Mouse (Mus musculus) lung, postnatal 25 days (tissue): ENCODE results near the gene Ccrl2.

Experiments used
- DNase-seq: peaks from one replicate; pipeline ENCODE4 v3.0.0; 2022; ENCODE audit warnings: low spot score

Gene Ccrl2

DNA sequence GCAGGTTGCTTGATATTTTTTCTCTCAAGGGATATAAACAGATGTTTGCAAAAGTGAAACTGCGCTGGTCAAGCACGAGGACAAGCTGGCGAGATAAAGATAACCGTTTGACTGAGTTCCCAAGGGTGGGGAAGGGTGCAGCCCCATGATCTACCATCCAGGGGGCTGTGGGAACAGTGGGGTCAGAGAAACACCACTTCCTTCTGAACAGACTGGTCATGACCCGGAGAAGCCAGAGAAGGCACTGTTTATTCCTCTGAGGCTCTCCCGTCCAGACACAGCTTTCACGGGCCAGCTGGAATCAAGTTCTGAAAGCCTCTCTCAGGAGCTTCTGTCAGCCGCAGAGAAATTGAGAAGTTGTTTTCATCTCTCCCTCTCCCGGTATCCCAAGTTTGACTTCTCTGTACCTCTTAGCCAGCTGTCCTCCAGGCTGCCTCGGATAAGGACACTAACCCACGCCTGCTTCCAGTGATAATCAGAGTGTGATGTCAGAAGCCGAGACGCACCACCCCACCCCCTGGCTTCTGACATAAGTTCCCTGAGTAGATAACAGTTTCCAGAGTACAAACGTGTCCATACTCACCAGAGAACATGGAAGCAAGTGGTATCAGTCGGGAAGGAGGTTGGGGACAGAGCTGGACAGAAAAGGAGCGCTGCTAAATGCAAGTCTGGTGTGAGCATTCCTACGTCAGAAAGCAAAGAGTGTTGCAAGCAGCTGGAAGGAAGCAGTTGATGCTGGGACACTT lies at the start of gene Ccrl2:
Ccrl2 (minus strand) TSS at position 722 of the 746 bp plus-strand sequence.
- peak; percentile 71 for DNase-seq

DNA sequence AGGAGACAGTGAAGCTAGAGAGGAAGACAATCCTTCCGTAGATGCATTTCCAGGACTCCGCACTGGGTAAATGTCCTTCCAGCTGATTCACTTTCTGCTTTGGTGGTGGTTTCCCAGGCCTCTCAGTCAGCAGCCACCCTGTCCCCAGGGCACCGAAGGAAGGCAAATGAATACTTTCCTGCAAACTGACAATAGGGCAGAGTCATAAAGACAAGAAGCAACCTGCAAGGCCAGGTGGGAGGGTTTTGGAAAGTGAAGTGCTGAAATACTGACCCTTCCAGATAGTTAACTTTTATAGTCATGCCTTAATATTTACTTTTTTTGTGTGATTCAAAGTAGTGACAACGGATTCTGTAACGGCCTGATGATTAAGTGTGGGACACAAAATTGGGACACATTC lies 46.6 kb upstream of the Ccrl2 start:
- DNase-seq = no peak

DNA sequence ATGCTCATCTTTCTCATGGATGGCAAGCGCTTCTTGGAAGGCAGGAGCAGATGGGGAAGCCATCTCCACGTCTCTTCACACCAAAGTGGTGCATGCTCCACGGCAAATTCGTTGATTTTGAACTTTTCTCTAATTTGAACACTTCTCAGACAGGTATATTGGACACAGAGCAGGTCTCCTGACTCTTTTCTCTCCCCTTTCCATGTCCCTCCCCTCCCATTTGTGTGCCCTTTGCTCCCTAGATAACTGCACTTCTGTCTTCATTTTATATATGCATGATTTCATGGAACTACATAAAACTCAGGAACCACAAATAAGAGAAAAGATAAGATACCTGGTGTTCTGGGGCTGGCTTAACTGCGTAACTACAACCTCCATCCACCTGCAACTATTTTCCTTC lies 46.0 kb upstream of the Ccrl2 start:
- no peak for DNase-seq

DNA sequence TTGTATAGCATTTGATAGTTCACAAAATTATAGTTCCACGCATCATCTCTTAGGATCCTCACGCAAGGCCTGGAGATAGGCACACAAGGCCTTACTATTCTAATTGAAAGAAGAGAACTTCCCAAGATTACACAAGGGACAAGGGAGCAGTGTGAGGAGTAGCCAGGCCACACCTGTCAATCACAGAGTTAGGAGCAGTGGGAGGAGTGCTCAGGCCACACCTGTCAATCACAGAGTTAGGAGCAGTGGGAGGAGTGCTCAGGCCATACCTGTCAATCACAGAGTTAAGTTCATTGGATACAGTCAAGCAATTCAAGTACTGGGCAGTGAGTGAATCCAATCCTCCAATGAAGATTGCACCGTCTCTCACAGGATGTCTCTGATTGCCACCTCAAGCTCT lies 43.1 kb upstream of the Ccrl2 start:
- no peak for DNase-seq

DNA sequence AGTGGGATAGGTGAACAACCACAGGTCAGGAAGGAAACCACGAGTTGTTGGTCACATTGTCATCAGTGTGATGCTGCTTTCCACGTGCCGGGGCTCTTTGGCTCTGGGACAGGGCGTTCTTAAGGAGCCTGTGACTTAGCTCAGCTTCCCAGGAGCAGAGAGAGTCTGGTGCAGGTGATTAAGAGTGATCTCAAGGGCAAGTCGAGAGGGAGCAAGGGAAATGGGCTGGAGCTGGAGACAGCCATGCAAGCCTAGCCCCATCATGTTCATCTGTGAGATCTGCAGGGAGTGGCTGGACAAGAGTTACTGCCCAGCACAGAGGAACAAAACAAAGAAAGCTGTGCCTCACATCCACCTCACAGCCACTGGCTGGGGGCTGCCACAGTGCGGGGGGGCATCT lies 40.2 kb upstream of the Ccrl2 start:
- DNase-seq = no peak

DNA sequence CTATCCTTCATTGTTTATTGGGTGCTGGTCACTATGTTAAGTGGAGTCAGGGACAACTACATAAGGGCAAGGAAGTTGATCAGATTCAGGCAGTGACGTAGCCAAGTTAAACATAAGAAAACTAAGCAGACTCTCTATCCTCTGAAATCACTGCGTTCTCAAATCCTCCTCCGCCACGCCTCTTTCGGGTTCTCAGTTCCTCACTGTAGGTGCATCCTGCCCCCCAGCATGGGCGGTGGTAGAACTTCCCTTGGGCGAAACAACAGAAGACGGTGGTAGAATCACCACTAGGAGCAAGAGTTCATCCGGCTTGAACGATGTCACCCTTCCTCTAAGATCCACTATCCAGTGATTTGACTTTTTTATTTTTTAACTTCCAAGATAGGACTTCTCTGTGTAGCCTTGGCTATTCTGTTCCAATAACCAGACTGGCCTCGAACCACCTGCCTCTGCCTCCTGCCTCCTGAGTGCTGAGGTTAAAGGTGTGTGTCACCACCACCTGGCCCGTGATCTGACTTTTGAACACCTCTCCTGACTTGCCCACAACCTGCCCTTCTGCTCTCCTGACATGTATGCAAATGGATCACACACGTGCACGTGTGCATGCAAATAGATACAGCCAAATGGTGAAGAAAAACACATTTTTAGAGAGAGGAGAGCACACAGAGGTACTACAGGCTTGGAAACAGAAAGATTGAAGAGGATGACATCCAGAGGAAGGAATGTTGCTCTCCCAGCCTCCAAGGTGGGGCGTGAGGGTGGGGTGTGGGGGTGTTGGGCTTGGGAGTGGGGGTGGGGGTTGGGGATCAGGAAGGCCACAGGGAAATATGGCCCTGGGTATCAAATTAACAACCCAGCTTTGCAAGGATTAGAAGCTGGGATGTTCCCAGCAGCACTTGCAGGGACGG lies 39.4 kb upstream of the Ccrl2 start:
- no peak for DNase-seq

DNA sequence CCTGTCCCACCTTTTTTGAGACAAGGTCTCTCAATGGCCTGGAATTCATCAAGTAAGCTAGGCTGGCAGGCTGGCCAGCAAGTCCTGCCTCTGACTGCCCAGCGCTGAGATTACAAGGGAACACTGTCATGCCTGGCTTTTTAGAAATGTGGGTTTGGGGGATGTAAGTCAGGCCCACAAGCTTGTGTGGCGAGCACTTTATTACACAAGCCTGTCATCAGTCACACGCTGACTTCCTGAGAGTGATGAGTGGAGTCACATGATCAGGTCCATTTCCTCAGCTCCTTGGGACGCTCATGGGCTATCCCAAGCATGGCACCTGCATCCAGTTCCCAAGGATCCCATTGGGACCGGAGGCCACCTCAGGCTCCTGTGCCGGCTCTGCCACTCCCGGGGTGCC lies 38.4 kb upstream of the Ccrl2 start:
- no peak for DNase-seq

DNA sequence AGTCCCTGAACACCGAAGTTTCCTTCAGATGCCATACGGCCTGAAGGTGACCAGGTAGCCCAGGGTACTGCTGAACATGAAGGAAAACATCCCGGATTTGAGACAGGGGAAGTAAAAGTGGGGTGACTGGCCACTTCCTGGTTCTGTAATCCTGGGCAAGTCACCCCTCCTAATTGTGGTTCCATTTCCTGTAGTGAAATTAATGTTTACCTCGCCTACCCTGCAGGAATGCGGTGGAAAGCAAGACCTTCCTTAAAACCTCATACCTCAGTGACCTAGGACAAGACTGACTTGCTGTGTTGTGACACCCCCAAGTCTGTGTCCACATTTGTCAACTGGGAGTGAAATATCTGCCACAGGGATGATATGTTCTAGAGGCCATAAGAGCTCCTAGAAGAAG lies 37.3 kb upstream of the Ccrl2 start:
- DNase-seq = no peak

DNA sequence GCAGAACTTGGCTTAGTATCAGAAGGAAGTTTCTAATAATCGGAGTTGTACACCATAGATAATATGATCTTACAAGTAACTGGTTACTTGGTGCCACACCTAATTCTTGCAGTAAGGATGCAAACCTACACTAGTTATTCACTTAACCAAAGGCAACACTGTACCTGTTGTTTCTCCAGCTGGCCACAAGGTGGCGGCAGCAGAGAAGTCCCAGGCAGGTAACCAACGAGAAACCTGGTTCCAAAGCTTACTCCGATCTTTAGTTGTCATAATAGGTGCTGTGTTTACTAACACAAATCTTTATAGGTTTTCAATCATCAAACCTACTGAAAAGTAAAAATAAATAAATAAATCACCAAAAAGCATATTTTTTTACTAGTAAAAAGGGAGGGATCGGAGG lies 35.8 kb upstream of the Ccrl2 start:
- peak; percentile 80 for DNase-seq

DNA sequence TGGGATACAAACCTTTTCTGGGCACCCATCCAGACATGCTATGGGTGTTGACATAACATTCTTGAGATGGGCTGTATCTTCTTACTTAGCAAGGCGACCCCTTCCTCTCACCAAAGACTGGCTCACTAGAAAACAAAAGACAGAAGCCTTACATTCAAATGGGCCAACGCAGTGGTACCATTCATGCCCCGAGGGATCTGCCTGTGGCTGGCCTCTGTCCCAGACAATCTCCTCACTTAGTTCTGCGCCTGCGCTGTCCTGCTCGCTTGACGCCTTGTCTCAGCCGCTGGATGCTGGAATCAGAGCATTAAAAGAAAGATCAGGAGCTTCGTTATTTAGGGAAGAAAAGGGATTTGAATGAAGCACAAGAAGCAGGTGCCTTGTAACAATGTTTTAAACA lies 35.3 kb upstream of the Ccrl2 start:
- DNase-seq = no peak

DNA sequence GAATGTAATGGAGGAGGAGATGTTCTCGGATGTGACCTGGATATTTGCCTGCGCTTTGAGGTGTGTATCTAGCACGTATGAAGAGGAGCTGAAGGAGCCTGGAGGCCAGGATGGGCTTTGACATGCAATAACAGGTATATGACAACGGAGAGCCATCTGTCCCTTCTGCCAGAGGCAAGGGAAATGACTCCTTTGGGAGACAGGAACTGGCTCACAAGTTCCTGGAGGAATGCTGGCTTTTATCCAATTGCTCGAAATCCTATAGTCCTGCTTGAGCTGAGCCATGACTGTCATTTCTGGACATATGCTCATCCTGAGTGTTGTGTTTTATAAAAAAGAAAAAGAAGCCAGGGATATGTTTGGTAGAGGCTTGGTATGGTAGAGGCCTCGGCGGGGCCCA lies 31.6 kb upstream of the Ccrl2 start:
- DNase-seq = no peak

DNA sequence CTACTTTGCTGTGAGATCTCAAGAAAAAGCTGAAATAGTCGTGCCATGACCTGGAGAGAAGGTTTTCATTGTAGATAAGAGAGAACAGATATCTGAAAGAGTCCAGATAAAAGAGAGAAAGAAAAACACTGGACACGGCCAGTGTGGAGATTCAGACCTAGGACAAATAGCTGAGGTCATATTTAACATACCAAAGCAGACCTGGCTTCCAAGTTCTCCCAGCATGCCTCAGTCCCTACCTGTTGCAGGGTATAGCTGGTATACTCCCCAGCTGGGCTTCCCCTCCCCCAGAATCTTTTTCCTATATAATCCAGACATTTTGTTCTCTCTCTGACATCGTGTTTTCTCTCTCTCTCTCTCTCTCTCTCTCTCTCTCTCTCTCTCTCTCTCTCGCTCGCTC lies 30.6 kb upstream of the Ccrl2 start:
- no peak for DNase-seq

DNA sequence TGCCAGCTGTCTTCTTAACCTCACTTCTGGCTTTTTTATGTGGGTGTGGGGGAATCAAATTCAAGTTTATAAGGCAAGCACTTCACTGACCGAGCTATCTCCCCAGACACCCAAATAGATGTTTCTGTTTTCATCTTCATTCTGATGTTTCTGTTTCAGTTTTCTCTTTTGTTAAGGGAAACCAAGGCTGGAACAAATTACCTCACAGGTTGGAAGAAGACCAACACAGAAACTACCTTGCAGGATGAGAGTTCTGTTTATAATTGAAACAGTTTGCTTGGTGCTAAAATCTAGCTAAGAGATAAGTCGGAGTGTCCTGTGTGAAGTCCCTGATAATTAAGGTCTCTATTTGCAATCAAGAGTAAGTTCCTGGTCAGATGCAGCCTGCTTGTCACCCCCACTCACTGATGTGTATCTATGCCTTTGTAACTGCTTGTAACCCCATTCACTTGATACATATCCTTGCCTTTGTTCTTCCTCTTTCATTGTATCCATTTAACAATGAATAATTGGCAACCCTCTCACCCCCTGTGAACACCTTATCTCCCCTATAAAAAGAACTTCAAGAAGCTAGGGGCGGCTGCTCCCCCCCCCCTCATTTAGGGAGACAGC lies 29.8 kb upstream of the Ccrl2 start:
- no peak for DNase-seq

DNA sequence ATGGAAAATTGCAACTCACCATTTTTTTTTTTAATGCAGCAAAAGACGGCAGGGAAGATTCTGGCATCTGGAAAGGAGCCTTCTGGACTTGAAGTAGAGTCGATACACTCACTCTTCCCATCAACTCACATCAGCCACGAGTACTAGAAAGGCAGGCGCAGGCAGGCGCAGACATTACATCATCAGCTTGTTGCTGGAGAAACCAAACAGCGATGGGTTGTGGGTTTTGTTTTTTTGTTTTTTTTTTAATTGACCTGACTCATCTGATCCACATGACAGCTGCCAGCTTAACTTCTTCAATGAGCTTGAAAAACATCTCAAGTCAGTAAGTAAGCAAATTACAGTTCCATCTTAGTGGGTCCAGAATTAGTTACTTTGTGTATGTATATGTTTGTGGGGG lies 28.8 kb upstream of the Ccrl2 start:
- DNase-seq = no peak

DNA sequence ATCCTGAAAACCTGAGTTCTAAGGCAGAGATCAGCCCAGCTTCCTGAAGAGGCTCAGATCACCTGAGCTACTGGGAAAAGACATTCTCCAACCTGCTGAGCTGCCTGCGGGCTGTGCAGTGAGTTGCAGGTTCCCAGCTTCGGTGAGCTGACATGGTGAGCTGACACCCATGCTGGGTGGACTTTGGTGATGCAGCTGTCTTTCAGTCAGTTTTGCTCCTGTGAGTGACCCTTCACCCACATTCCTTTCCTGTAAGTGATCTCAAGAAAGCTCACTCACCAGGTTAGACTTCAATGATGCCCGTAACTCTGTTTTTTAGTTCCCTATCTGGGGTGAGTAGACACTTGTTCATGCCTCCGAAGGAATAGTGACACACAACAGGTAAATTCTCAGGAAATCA lies 28.0 kb upstream of the Ccrl2 start:
- DNase-seq = no peak

DNA sequence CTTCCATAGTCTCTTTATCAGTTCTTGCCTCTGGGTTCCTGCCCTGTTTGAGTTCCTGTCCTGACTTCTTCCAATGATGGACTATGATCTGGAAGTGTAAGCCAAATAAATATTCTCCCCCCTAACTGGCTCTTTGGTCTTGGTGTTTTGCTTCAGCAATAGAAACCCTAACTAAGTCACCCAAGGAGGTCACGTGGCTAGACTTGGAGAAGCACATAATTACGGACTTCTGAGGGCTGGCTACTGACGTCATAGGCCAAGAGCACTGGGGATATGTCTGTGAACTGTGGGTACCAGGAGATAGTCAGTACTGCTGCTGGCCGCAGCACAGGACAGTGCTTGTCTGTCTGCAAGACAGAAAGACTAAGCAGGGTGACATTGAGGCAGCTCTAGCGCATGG lies 24.4 kb upstream of the Ccrl2 start:
- no peak for DNase-seq

DNA sequence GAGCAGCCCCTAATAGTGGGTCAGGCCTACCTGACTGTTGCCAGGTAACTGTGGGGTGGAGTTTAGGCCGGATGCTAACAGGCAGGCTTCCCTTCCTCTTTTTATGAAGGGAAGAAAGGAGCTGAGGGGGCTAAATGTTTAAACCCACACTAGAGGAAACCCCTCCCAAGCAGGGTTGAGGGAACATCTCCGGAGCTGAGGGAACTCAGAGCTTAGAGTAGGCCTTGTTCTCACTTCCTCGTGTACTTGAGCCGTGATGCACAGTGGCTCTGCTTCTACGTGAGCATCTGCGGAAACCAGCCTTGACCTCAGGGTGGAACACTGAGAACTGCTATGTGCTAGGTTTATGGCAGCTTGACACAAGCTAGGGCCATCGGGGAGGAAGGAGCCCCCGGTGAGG lies 23.5 kb upstream of the Ccrl2 start:
- no peak for DNase-seq

DNA sequence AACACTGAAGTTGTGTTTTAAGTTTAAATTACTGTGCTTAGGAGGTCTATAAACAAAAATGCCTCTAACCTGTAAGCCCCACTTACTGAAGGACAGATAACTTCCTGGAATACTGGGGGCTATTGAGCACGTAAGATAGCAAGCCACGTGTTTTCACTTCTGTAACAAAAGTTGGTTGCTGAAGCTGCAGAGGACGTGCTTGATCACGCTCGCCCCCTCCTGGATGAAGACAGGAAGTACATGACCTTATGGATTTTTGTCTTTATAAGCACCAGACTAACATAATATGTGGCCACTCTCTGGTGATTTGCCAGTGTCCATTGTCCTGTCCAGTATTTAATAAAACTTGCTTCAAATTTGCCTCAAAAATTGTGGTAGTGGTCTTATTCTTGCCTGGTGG lies 20.4 kb upstream of the Ccrl2 start:
- DNase-seq = no peak

DNA sequence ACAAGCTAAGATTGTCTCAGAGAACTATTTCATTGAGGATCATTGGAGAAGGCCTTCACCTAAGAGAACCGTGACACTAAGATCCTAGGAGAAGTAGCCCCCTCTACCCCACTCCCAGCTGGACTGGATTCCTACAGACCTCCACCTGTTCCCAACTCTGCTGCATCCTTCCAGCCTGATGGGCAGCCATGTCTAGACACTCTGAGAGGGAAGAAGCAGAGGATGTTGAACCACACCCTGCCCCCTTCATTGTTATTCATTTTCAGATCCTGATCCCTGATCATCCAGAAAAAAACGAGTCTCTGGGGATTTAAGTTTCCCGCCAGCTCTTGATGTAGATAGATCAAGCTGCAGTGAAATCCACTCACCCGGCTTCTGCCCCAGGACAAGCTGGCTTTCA lies 15.7 kb upstream of the Ccrl2 start:
- no peak for DNase-seq

DNA sequence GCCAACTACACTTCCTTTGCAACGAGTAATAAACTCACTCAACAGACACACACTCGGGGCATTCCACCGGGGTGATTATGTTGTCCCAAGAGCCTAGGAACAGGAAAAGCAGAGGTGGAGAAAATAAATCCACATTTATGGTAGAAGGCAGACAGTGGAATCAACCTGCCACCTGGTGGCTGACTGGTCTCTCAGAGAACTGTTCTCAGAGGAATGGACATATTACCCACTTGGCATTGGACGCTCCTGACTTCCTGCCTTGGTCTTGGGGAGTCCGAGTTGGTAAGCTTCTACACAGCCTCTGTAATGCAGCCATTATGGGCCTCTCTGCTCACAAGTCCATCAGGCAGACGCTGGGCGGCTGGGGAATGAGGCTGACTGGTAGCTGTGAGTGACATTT lies 14.9 kb upstream of the Ccrl2 start:
- peak; percentile 73 for DNase-seq

DNA sequence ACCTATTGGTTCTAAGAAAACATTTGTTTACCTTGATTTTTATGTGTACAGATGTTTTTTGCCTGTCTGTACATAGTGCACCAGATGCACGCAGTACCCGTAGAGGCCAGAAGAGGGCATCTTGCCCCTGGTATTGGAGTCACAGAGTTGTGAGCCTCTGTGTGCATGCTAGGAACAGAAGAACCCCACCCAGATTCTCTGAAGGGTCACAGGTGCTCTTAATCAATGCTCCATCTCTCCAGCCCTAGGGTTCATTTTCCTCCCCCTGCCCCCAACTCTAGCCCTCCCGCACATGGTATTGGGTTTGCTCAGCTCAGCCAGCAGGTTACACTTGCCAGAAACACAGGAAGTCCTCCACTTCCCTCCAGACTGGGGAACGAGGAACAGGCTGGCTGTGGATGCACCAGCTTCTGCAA lies 13.2 kb upstream of the Ccrl2 start:
- peak; percentile 57 for DNase-seq

DNA sequence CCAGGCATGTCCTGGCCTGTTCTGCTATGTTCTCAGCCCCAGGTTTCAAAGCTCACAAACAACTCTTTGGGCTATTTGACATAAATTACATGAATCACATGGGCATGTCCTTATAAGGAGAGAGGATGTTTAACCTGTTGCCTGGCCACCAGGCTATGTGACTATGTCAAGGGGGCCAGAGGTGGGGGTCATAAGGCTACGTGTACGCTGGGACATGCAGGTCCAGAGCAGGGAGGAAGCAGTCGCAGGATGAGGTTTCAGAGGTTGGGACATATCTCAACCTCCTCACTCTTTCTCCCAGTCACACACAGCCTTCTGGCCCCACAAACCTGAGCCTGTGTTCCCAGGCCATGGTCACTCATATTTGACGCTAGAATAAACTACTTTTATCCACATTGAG lies 9.7 kb upstream of the Ccrl2 start:
- DNase-seq = no peak

DNA sequence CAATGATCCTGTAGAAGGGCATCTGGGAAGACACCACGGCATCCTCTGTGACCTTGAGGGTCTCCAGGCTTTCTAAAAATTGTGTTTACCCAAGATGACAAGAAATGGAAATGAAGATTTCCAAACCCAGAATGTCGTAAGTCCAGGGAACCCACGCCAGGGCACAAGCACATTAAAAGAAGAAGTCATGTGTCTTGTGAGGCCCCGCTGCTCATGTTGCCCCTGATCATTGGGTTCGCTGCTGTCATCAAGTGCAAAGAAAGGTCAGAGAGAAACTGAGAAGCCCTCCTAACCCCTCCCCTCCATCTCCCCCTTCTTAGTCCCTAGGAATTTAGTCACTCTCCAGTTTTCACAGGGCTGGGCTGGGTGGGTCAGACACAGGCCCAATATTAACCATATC lies 5.5 kb upstream of the Ccrl2 start:
- no peak for DNase-seq
